Mouse (Mus musculus): ENCODE data around the gene Trim44. TPM values are rescaled to one million over a fixed set of nuclear protein-coding genes. Genes with fewer than 3 reads are reported as not detected.

Gene Trim44
- polyA plus RNA-seq, 1 experiment from 2014 or later = 33.5 TPM

- no peaks in the 10 kb centered on the region for H3K9me3 ChIP-seq (ENCODE audit: control insufficient read depth, low read length)
- WGBS = 82% methylated on average over 5 of the region's 5 CpGs
- peaks cover 8% of the 10 kb centered on the region for H3K4me1 ChIP-seq (replicated peaks; ENCODE audit: control insufficient read depth, insufficient read depth, low read length)
- no peaks in the 10 kb centered on the region for H3K36me3 ChIP-seq (ENCODE audit: control insufficient read depth, insufficient read depth, low read length)
- H3K27me3 ChIP-seq (replicated peaks; ENCODE audit: control insufficient read depth, insufficient read depth, low read length) = peaks cover 5% of the 10 kb centered on the region
- no peak overlapping the region for H3K4me3 ChIP-seq (ENCODE audit: low read depth, low read length)
- no peak overlapping the region for H3K4me2 ChIP-seq (ENCODE audit: low read length)
- no peak for DNase-seq (ENCODE audit: low spot score)
- no peak overlapping the region for H3K9ac ChIP-seq (ENCODE audit: low read length)
- no peak overlapping the region for H3K27ac ChIP-seq (ENCODE audit: low read depth)
- no peak for ATAC-seq (replicated peaks; ENCODE audit: low FRiP score, low TSS enrichment, low read depth)
Observed at GRCm38 (mm10) chr2:102256591-102257335, 150.9 kb downstream of the Trim44 start.

GRCm38 (mm10) chr2:102256100-102256499, 151.5 kb downstream of the Trim44 start:
- Histone ChIP-seq H3K4me2 (ENCODE audit: low read length) (no peak overlapping the region), H3K27me3 (replicated peaks; ENCODE audit: control insufficient read depth, insufficient read depth, low read length) (peaks cover 5% of the 10 kb centered on the region), H3K36me3 (ENCODE audit: control insufficient read depth, insufficient read depth, low read length) (no peaks in the 10 kb centered on the region), H3K4me1 (replicated peaks; ENCODE audit: control insufficient read depth, insufficient read depth, low read length) (peaks cover 8% of the 10 kb centered on the region), H3K27ac (ENCODE audit: low read depth) (no peak overlapping the region), H3K4me3 (ENCODE audit: low read depth, low read length) (no peak overlapping the region), H3K9ac (ENCODE audit: low read length) (no peak overlapping the region), H3K9me3 (ENCODE audit: control insufficient read depth, low read length) (no peaks in the 10 kb centered on the region)
- no peak for ATAC-seq (replicated peaks; ENCODE audit: low FRiP score, low TSS enrichment, low read depth)
- WGBS = 75% methylated on average over 3 of the region's 3 CpGs
- DNase-seq (ENCODE audit: low spot score) = no peak

- H3K36me3 ChIP-seq (ENCODE audit: control insufficient read depth, insufficient read depth, low read length) = no peaks in the 10 kb centered on the region
- 88% methylated on average over 7 of the region's 7 CpGs for WGBS
- no peak overlapping the region for H3K27ac ChIP-seq (ENCODE audit: low read depth)
- peaks cover 6% of the 10 kb centered on the region for H3K4me1 ChIP-seq (replicated peaks; ENCODE audit: control insufficient read depth, insufficient read depth, low read length)
- DNase-seq (ENCODE audit: low spot score) (no peak), ATAC-seq (replicated peaks; ENCODE audit: low FRiP score, low TSS enrichment, low read depth) (no peak)
- H3K9ac ChIP-seq (ENCODE audit: low read length) = no peak overlapping the region
- H3K9me3 ChIP-seq (ENCODE audit: control insufficient read depth, low read length) = no peaks in the 10 kb centered on the region
- H3K4me2 ChIP-seq (ENCODE audit: low read length) = no peak overlapping the region
- H3K27me3 ChIP-seq (replicated peaks; ENCODE audit: control insufficient read depth, insufficient read depth, low read length) = peaks cover 5% of the 10 kb centered on the region
- no peak overlapping the region for H3K4me3 ChIP-seq (ENCODE audit: low read depth, low read length)
Observed at GRCm38 (mm10) chr2:102253204-102253603, 154.4 kb downstream of the Trim44 start.

GRCm38 (mm10) chr2:102252651-102253050, 155.0 kb downstream of the Trim44 start:
- no peak overlapping the region for H3K27ac ChIP-seq (ENCODE audit: low read depth)
- H3K9me3 ChIP-seq (ENCODE audit: control insufficient read depth, low read length) = no peaks in the 10 kb centered on the region
- H3K4me2 ChIP-seq (ENCODE audit: low read length) = no peak overlapping the region
- no peak overlapping the region for H3K4me3 ChIP-seq (ENCODE audit: low read depth, low read length)
- H3K36me3 ChIP-seq (ENCODE audit: control insufficient read depth, insufficient read depth, low read length) = no peaks in the 10 kb centered on the region
- WGBS = 70% methylated on average over 4 of the region's 4 CpGs
- peaks cover under 1% of the 10 kb centered on the region for H3K4me1 ChIP-seq (replicated peaks; ENCODE audit: control insufficient read depth, insufficient read depth, low read length)
- DNase-seq (ENCODE audit: low spot score) (no peak), ATAC-seq (replicated peaks; ENCODE audit: low FRiP score, low TSS enrichment, low read depth) (no peak)
- peaks cover under 1% of the 10 kb centered on the region for H3K27me3 ChIP-seq (replicated peaks; ENCODE audit: control insufficient read depth, insufficient read depth, low read length)
- H3K9ac ChIP-seq (ENCODE audit: low read length) = no peak overlapping the region

Other genes starting within 250 kb of the Trim44 start
- 31.0 and 33.7 TPM in 2 replicates for gene Ldlrad3, start 221.4 kb downstream of the Trim44 start, polyA plus RNA-seq (2014; fragmentation: Nextera tagmentation; extraction: Ambion mirVana)
- 7.9 and 8.9 TPM in 2 replicates for gene Fjx1, start 44.7 kb upstream of the Trim44 start, polyA plus RNA-seq (2014; fragmentation: Nextera tagmentation; extraction: Ambion mirVana)
- 61.0 and 67.1 TPM in 2 replicates for gene Pamr1, start 142.2 kb upstream of the Trim44 start, polyA plus RNA-seq (2014; fragmentation: Nextera tagmentation; extraction: Ambion mirVana)

Data from intestine, embryonic 14.5 days (tissue).